Mouse (Mus musculus): ENCODE measurements around the gene Gm3435. TPM values are rescaled to one million over a fixed set of nuclear protein-coding genes. Genes with fewer than 3 reads are reported as not detected.
"Not testable (repeated sequence)": the region's sequence is repeated elsewhere in the genome, so short reads cannot be mapped to it uniquely, and the experiment has no call there.

The Gm3435 gene
- total RNA-seq, 2 experiments from 2014 or later: 3.1 to 3.7 TPM

- DNase-seq; intact Hi-C loops (cut with DNase I): not testable (repeated sequence)
Observed at GRCm38 (mm10) chr17:15031414-15031813, 21.4 kb downstream of the Gm3435 start.

DNA sequence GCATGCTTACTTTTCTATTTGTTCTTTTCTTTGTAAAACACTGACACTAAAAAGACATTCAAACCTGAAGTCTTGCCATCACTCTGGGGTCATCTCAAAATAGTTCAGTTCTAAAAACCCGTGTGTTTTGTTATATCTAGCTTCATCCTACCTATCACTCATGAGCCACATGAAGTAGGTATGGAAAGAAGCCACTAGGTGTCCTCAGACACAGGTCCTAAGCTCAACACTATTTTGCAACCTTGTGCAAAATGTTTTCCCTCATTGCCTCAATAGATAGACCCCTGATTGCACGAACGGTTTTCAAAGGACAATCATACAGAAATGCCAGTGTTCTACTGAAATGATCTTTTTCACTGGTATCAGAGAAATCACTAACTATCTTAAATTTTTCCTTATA is 30.5 kb downstream of the Gm3435 start:
- DNase-seq; intact Hi-C loops (cut with DNase I): not testable (repeated sequence)

GRCm38 (mm10) chr17:15041175-15041729 is 31.3 kb downstream of the Gm3435 start, which contains the start of the genes Ermard, Tcte3 and Gm3448:
TSS of gene Ermard (plus strand) at chr17:15041208.
TSS of gene Tcte3 (minus strand) at chr17:15041488.
TSS of gene Gm3448 (minus strand) at chr17:15041537.
- intact Hi-C loops (cut with DNase I): not testable (repeated sequence)
- peak; percentile 55 for DNase-seq

DNA sequence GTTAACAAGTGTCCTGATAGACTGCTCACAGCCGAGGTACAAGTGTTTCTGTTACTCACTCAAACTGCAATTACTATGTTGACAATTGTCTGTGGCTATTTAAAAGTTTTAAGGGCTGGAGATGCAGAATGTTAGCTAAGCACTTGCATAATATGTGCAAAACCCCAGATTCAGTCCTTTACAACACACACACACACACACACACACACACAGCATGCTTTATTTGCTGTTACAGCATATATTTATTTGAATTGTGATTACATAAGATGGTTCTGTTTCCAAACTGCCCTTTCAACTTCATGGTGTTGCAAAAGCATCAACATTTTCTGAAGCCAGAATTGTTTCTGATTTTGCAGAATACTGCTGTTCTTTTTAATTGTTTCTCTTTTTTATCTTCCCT is 40.4 kb downstream of the Gm3435 start:
- intact Hi-C loops (cut with DNase I); DNase-seq: not testable (repeated sequence)

GRCm38 (mm10) chr17:15052766-15053165 is 42.8 kb downstream of the Gm3435 start:
- DNase-seq; intact Hi-C loops (cut with DNase I): not testable (repeated sequence)

DNA sequence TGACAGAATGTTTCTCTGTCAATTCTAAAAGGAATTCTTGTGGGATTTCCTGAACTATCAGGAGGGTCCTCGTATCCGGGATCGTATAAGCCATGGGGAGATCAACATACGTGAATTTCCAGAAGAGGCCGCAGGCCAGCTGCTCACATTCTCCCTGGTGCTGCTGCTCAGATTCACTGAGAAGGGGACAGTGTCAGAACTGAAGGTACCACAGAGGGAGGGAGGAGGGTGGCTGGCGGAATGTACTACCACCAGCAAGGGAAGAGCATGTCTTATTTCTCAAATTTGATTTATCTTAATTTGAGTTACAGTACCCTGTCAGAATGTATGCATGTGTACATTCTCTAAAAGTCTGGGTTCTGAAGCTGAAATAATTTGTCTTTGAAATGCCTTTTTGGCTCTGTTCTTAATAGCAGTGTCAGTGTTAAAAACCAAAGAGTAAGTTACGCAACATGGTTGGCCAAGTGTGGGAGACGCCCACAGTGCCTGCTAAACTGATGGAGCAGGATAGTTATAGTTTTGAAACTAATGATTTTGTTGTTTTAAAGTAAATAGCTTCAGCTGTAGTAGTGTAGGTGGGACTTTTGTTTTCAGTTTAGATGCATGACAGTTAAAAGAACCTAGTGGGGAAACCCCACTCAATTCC is 43.3 kb downstream of the Gm3435 start:
- DNase-seq; intact Hi-C loops (cut with DNase I): not testable (repeated sequence)

DNA sequence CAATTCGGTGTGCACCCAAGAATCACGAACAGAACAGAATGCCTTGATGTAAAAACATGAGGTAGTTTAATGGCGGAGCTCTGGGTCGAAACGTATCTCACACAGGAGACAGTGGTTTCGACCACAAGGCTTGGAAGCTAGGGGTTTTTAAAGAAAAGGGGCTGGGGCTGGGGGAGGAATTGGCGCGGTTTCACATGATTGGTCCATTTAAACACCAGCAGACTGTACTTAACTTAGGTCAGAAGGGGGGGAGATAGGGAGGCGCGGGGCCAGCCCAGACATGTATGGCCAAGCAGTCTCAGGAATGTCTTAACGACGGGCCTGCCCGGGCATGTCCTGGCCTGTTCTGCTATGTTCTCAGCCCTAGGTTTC is 43.8 kb downstream of the Gm3435 start:
- DNase-seq; intact Hi-C loops (cut with DNase I): not testable (repeated sequence)

DNA sequence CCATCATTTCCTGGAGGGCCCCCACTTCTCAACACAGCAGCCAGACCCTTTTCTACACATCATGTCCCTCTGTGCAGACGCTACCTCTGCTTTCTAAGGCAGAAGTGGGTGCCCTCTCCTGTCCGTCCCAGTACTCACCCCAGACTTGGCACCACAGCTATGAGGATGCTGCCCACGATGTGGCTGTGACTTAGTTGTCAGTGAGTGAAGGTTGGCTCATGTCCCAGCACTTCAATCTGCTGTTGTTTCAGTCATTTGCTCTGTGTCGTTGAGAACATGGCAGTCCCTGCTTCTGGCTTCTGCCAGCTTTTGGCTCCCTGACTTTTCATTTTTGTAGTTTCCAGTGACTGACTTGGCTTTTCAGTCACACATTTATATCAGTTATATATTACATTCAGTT is 45.9 kb downstream of the Gm3435 start:
- DNase-seq: no peak

DNA sequence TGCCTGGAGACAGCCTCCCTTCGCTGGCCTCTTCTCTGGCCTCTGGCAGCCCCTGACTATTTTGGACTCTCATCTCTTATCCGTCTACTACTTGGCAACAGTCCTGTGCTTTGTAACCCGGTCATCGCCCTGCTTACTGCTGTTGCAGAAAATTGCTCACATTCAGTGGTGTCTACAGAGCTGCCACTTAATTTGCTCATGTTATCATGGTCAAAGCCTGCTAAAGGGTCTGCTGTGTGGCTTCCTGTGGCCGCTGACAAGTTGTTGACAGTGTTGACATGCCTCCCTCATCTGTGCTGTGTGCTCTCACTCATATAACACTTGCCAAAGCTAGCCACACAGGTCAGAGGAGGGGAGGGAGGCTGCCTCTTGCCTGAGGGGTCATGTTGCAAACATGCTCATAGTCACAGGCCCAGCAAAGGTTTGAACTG is 48.2 kb downstream of the Gm3435 start:
- intact Hi-C loops (cut with DNase I): no loop called here
- no peak for DNase-seq

More for the DNA sequence above, 45.9 kb downstream of the Gm3435 start:
- intact Hi-C loops (cut with DNase I): no loop called here

- intact Hi-C loops (cut with DNase I): no loop called here
- no peak for DNase-seq
Observed at GRCm38 (mm10) chr17:15059646-15060045, 49.7 kb downstream of the Gm3435 start.

DNA sequence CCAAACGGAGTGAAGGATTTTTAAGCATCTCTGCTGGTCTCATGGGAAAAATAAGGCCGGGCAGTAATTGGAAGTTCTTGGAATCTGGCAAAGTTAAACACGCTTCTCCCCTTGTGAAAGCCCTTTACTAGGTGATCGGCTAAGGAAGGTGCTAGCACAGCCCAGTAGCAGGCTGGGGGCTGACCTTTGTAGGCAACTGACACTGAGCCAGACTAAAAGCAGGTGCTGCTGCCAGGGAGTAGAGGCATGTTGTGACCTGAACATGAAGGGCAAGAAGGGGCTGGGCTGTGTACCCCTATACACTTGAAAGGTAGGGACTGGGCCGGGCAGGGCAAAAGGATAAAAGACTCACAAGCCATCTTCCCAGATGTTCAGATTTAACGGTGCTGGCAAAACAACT is 50.4 kb downstream of the Gm3435 start:
- no peak for DNase-seq
- intact Hi-C loops (cut with DNase I): no loop called here

DNA sequence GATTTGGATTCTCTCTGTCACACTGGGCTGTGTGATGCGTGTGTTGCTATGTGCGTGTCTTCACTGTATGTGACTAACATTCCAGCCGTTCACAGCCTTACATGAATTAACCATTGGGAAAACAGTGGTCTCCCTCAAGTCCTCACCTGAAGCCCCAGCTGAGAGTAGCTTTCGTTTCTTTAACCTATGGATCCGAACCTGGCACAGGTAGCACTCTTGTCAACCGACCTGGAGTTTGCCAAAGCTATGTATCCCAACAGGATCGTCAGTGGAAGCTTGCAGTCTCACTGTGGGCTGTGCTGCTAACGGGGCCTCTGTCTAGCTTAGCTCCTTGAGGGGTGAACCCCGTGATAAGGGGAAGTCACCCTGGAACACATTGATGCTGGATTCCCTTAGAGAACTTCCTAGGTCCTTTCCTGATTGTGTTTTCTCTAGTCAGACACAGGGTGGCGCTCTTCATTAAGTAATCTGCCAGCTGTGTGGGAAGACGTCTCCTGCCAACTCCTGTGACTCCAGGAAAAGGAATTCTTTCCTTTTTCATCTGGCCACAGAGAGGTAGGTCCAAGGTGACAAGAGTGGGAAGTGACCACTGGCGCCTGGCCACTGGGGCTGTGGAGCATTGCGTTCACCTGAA is 55.5 kb downstream of the Gm3435 start:
- DNase-seq: peak; percentile 55
- intact Hi-C loops (cut with DNase I): loop anchor here (2.0 kb wide), 1 partner anchor 313 kb away; no protein-coding TSS in a partner anchor

DNA sequence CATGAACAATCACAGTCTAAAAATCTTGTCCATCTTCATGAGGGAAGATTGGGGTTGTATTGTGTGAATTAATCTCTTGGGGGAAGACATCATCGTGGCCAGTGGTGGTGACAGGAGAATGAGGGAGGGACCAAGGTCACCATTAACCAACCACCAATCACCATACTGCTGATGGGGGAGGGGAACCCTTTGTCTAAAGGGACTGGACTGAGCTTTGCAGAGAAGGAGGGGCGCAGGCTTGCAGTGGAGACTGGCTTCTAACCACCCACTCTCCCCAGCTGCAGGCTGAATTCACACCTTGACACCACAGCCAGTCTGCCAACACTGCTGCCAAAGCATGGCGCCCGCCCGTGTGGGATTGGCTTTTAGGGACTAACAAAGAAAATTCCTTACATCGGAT is 56.1 kb downstream of the Gm3435 start:
- intact Hi-C loops (cut with DNase I): no loop called here
- no peak for DNase-seq

DNA sequence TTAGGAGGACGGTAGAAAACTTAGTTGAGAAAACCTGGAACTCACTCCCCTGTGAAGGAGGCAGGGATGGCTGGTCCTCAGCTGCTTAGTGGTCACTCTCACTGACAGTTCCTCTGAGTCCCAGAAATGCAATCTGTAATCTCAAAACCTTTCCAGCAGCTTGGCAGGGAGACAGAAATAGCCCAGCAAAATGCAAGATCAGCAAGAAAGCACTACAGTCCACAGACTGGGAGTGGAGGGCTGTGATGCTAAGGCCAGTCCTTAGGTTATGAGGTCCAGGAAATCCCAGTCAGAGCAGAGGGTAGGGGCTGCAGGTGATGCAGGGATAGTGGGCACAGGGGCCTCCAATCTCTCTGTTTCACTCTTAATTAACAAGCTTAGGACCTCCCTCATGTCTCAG is 56.9 kb downstream of the Gm3435 start:
- DNase-seq: no peak
- intact Hi-C loops (cut with DNase I): no loop called here

DNA sequence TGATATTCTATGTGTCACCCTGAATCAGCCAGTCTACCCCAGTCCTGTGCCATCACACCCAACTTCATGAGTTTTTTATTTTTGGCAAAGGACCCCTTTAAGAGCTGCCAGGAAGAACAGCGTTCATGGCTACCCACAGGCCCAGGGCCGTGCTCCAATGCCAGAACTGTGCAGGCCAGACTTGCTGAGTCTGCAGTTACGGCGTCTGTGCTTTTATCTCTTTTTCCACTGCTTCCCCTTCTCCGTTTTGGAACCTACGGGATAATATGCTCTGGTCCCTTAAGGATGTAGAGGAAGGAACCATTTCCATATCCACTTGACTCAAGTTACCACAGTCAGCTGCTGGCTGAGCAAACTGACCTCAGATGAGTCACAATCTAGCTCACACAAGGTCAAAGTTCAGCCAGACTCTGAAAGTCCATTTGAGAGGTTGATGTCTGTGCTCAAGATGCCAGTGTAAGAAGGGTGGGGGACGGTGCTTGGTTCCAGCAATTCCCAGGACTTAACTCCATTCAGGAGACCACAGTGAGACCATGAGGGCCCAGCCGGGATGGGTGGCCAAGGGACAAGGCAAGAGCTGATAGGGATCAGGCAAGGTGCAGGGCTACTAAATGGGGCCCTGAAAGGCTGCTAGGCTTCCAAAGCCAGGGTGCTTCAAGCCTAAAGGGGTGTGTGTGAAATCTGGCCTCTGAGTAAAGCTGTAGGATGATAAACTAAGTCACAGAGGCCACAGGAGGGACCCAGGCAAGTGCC is 58.2 kb downstream of the Gm3435 start:
- intact Hi-C loops (cut with DNase I): no loop called here
- DNase-seq: no peak

DNA sequence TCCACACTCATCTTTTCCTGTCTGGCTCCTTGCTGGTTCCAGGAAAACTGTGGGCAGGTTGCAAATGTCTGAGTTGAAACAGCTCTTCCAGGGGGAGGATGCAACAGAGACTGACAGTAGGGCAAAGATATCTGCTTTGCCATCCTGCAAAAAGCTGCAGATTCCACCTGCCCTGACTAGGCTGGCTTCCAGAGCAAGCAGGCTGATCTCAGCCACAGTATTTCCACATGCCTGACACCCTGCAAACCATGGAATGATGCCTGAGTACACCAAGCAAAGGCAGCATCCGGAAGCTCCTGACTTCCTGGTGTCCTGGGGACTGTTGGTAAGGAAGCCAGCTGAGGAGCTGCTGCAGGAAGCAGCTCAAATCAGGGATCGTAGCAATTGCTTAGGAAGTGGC is 59.1 kb downstream of the Gm3435 start:
- no peak for DNase-seq
- intact Hi-C loops (cut with DNase I): no loop called here

Other genes with a start within 250 kb of the Gm3435 start
- 1 to 10 TPM; 2.9 to 5.5 TPM for gene Wdr27, start 67.0 kb upstream of the Gm3435 start, total RNA-seq (2021)
- gene 1600012H06Rik, start 67.0 kb upstream of the Gm3435 start, total RNA-seq (2021): 10 to 100 TPM; 21.7 to 22.0 TPM
- gene Phf10, start 48.9 kb upstream of the Gm3435 start, total RNA-seq (2021): 10 to 100 TPM; 80.8 to 85.9 TPM
- gene 9030025P20Rik, start 31.7 kb upstream of the Gm3435 start, total RNA-seq (2021): 1 to 10 TPM; 5.6 to 9.2 TPM
- gene Gm3417, start 31.4 kb upstream of the Gm3435 start, total RNA-seq (2021): not detected
- gene Ermard, start 31.0 kb downstream of the Gm3435 start, total RNA-seq (2021): 10 to 100 TPM; 56.5 to 58.0 TPM
- 1 to 10 TPM in 1 of 2 experiments, under 1 TPM in 1; 0.79 to 3.2 TPM for gene Tcte3, start 31.3 kb downstream of the Gm3435 start, total RNA-seq (2021)
- gene Gm3448, start 31.4 kb downstream of the Gm3435 start, total RNA-seq (2021): 1 to 10 TPM; 6.6 to 7.7 TPM